Mouse (Mus musculus) gastrocnemius, postnatal 36 days (tissue): ENCODE results near the gene Stag3. TPM values are rescaled to one million over a fixed set of nuclear protein-coding genes. Genes with fewer than 3 reads are reported as not detected.

Experiments used
- DNase-seq, 2 experiments: peaks; one replicate each; pipeline ENCODE4 v3.0.0; 2022
- intact Hi-C: fragments of 180-260 bp; cut with DNase I; formaldehyde crosslinking; loops from one replicate; pipeline ENCODE4 v1.15.1; 2025
- total RNA-seq, 2 experiments: library from RNA; stranded (reverse); gene quantifications; 2 replicates each; pipeline ENCODE4 v1.2.3; 2021

Stag3 gene
- total RNA-seq, 2 experiments from 2014 or later, result not detected

DNA sequence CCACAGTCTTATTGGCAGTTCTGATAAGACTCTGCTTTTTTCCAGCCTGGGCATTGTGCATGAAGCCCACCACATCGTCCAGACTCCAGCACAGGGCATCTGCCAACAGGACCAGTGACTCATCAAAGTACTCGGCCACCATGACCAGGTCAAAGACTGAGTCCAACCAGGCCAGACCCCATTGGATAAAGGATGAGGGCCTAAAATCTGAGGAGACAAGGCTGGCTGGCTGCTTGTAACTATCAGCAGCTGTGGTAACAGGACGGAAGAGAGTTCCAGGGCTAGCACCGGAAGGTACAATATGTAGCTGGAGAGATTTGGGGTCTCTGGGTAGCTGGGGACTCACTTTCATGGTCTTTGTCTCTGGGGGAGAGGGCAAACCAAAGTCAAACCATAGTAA, 14.3 kb upstream of the Stag3 start:
- intact Hi-C loops, result no loop called here
- DNase-seq, result no peak

DNA sequence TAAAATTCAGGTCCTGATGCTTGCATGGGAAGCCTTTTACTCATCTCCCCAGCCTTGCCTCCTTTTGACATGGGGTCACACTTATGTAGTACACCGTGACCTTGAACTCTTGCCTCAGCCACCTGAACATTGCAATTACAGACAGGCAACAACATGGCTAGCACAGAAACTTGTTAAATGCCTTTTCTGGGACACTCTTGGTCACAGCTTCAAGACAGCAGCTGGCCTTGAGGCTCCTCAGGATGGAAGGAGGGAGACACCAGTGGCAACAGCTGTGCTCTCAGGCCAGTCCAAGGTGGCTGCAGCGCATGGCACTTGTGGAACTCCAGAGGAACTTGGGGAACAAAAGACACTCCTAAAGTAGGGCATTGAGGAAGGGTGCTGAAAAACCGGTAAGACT, 12.9 kb upstream of the Stag3 start:
- no peak for DNase-seq
- intact Hi-C loops, result no loop called here

DNA sequence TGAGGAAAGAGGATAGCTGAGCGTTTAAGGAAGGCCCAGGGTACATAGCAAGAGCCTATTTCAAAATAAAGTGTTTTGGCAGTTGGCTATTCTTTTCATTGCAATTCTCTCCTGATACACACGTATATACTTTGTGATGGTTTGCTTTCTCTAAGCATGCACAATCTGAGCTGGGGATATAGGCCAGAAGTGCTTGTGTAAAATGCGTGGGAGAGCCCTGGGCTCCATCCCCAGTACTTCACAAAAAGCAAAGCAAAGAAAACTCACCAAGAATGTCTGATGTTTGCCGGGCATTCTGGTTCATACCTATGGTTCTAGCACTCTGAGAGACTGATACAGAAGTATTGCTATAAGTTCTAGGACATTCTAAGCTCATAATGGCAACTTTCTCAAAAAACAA, 11.1 kb upstream of the Stag3 start:
- DNase-seq, result no peak
- intact Hi-C loops, result no loop called here

DNA sequence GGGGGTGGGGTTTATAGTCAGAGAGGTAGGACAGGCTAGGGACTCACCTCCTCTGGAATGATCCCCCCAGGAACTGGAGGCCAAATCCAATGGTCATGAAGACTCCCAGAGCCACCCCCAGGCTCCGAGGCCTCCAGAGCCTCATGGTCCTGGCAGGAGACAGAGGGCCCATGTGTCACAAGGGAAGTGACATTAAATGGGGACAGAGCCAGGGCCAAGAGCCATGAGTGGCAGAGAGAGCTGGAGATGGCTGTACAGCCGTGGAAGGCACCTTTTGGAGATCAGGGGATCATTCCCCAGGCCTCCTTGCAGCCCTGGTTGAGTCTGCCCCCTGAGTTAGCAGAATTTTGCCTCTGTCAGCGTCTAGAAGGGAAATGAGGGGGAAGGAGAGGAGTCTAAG, 8.8 kb upstream of the Stag3 start:
- DNase-seq, result no peak
- intact Hi-C loops, result no loop called here

DNA sequence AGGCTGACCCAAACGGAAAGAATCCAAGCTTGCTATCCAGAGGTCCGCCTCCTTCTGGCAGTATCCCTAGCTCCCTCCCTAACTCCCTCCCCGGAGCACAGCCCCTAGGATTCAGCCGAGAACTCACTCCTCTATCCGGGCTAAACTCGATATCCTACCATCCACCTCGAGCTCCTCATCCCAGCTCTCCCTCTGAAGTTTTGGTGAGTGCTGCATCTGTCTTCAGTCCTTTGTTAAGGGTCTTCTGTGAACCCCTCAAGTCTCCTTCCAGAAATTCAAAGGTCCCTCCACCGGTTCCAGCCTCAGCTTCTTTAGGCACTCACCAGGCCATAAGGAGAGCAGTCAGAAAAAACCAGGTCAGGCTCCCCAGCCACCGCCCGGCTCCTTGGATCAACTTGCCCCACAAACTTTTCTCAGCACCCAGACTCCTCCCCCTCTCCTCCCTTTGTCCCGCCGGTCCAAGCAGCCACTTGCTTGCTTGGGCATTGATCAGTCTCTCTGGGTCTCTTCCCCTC, 7.6 kb upstream of the Stag3 start, which contains the start of gene Gal3st4:
Gene Gal3st4, minus strand, starts transcription at position 432 of the 515 bp plus-strand sequence.
- no peak for DNase-seq
- intact Hi-C loops, result no loop called here

DNA sequence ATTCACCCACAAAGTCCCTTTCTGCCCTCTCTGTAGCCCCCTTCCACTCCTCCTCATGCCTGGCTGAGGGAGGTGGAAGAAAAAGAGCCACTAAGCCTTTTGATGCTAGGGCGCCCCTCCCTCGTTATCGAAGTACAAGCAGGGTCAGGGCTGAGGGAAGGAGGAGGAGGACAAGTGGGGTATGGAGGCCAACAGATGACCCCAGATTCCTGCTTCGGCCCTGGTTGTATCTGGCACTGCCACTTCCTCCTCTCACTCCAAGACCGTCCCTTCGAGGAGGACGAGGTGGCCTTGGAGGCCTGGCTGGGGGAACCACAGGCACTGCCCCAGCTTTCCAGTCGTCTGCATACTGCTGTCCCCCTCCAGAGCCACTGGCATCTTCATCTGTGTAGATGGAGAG, 5.9 kb upstream of the Stag3 start:
- DNase-seq, result no peak
- intact Hi-C loops, result no loop called here

DNA sequence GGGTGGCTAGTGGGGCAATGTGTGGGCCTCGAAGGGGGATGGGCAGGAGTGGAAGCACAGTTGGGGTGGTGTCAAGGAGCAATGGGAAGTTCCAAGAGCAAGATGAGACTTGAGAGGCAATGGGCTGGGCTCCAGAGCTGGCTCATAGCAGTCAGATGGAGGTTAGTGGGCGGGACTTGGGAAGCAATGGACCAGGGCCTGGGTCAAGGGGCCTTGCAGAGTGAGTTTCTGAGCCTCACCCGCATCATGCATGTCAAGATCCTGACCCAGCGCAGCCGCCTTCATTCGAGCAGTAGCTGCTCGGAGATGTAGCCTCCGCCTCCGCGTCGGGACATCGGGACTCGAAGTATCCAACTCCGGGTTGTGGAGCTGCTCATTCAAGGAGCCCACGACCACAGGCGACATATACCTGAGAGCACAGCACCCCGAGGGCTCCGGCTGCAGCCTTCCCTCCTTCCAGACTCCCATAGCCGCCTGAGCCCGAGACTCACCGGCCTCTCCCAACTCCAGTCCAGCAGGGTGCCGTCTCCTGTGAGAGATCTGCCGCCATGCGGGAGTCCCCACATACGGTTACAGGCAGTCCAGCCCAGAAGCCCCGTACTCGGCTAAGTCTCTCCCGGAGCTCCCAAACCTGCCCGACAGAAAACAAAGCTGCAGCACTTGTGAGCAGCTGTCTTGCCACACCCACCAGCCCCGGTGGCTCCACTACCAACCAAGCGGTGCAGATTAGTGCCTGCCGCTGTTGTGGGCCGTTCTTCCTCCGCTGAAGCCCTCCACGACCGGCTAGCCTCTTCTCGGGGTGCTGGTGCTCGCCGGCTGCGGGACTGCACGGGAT, 4.6 kb upstream of the Stag3 start:
- no peak for DNase-seq
- intact Hi-C loops, result no loop called here

DNA sequence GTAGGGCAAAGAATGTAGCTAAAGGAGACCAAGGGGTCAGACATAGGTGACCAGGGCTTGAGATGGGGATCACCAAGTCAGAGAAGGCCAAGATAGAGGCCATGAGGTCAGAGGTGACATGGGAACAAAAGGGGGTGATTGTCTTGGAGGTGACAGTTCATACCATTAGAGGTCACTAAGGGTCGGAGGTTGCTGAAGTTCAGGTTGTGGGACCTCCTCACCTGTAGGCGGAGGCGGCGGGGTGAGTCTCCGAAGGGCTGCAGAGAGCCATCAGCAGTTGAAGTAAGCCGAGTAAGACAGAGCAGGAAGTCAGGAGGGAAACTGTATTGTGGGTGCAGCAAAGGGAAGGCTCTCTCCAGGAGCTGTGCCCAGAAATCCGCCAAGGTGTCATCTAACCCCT, 2.0 kb upstream of the Stag3 start:
- DNase-seq, result no peak
- intact Hi-C loops, result no loop called here

DNA sequence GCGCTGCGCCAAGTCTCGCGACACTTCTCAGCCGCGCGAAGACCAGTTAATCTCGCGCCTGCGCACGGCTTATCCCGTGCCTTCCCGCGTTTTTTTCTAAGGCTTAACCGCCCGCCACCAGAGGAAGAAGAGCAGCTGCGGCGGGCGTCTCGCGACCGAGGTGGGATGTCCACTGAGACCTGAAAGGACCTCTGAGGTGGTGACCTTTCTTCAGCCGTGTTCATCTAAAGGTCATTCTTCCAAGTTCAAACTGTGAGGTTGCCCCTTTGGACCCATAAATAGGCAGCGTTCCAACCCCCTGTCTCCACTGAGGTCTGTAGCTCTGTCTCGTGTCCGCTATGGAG, 357 bp downstream of the Stag3 start:
- intact Hi-C loops, result no loop called here
- DNase-seq, result no peak

DNA sequence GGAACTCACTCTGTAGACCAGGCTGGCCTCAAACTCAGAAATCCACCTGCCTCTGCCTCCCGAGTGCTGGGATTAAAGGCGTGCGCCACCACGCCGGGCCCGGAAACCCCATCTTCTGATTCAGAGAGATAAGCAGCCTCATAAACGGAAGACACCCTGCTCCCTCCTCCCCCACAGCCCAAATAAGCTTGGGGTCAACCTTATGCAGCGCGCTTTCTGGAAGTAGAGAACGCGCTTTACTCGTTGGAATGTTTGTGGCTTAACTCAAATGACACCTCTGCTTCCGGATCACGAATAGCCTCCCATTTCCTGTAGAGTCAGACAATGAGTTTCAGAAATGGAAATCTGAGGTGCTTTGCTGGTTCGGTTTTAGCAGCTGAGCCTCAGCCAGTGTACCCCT, 789 bp downstream of the Stag3 start:
- no peak for DNase-seq
- intact Hi-C loops, result no loop called here

DNA sequence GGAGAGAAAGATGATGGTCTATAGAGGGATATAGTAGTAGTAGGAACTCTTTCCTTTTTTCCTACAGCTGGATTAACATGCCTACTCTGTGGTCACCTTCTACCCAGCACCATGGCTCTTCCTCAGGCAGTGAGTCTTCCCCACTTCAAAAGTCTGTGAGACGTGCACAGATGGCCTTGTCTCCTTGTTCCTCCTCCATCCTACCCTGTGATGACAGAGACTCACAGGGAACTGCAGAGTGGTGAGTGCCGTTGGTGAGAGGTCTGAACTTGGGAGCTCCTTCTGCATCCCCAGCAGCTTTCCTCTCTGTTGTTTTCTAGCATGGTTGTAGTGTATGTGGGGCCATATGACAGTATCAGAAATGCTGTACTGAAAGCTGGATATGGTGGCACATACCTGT, 1.8 kb downstream of the Stag3 start:
- intact Hi-C loops, result no loop called here
- DNase-seq, result no peak

DNA sequence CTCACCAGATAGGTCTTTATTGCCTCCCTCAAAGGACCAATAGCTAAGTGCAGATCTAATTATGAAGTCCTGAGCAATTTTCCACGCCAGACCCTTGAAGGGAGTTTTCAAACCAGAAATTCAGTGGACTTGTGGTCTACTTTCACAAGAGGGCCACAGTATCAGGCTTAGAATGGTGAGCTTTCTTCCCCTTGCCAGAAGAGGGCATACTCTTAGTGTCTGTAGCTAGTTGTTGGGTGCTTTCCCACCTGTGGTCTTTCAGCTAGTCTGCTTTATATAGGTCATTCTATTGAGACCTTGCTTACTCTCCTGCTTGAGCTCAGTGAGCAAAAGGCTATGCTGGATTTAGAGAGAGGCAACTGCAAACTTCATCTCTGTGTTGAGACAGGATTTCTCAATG, 3.5 kb downstream of the Stag3 start:
- intact Hi-C loops, result no loop called here
- DNase-seq, result no peak

DNA sequence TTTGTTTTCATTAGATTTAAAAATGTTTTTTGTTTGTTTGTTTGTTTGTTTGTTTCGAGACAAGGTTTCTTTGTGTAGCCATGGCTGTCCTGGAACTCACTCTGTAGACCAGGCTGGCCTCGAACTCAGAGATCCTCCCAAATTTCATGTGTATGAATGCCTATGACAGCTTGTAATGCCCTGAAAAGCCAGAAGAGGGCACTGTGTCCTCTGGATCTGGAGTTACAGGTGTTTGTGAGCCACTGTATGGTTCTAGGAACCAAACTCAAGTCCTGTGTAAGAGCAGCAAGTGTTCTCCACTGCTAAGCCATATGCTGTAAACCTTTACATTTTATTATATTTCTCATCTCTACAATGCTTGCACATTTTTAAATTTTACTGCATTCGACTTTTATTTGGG, 7.8 kb downstream of the Stag3 start:
- intact Hi-C loops, result no loop called here
- DNase-seq, result no peak

DNA sequence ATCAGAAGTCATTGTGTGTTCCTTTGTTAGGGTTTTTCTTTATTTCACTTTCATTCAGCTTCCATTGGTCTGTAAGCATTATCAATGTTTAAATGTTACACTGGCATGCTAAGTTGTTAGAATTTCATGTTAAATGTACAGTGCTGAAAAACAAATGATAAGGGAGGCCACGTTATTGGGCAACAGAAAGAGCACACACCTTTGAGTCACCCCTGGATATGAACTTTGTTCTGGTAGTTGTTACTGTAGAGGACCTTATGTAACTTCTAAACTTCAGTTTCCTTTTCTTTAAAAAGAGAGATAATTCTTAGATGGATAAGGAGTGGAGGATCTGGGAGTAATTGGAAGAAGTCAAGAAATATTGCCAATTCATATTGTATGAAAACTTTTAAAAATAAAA, 11.6 kb downstream of the Stag3 start:
- intact Hi-C loops, result no loop called here
- no peak for DNase-seq

DNA sequence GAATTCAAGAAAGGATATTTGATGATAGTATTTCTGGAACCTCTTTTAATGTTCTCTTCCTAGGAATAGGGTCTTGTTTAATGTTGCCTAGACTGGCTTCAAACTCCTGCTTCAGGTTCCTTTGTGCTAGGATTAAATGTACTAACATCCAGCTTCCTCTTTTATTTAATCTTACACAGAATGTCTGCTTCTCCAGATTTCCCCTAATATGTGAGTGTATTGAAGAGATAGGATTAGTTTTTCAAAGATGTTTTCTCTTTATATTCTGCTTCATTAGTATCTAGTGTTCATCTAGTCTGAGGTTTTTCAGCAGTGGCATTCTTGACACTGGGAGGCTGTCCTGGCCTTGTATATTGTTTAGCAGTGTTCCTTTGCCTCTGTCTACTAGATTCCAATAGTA, 14.1 kb downstream of the Stag3 start:
- DNase-seq, result no peak
- intact Hi-C loops, result no loop called here

DNA sequence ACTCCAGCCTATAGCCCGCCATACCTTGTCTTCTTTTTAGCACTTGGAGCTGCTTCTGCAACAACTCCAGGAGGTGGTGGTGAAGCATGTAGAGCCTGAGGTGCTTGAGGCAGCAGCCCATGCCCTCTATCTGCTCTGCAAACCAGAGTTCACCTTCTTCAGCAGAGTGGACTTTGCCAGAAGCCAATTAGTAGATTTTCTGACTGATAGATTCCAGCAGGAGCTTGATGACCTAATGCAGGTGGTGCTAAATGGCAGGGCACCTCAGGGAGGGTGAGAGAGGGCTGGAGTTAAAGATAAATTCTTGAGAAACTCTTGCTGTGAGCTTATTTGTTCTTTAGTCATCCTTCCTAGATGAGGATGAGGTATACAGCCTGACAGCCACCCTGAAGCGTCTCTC, 19.6 kb downstream of the Stag3 start:
- DNase-seq, result no peak
- intact Hi-C loops, result no loop called here

DNA sequence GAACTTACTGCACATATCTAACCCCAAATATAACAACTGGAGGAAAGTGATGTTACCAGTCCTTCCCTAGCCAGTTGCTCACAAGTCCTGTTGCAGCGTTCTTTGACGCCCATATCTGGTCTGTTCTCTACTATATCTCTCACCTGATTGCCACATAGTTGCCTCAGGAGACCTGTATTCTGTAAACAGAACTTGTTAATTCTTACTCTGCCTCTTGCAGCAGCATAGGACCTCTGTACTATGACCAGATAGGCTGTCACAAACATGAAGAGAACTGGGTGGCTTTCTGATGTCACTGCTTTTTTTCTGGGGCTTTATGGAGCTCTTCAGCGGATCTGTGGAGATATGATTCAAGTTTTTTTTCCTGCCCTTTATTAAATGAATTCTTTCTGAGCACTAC, 32.8 kb downstream of the Stag3 start:
- DNase-seq, result no peak
- intact Hi-C loops, result no loop called here

DNA sequence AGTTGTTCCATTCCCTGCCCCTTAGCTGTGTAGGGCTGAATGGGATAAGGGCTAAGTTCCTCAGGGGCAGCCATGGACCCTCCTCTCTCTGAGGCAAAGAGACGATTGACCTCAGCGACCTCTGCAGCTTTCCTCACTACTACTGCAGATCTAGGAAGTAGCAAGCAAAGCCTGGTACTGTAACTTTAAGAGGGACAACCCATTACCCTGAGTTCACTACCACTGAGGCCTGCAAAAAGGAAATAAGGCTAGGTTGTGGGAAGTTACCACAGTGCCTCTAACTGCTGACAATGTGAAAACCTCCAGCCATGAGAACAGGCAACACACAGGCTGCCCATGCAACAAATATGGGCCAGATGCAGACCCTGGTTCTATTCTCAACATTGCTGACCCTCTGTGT, 61.6 kb downstream of the Stag3 start, which contains the start of gene Pvrig:
Gene Pvrig, plus strand, starts transcription at position 301 of the 400 bp plus-strand sequence.
- intact Hi-C loops, result no loop called here
- DNase-seq, result no peak

DNA sequence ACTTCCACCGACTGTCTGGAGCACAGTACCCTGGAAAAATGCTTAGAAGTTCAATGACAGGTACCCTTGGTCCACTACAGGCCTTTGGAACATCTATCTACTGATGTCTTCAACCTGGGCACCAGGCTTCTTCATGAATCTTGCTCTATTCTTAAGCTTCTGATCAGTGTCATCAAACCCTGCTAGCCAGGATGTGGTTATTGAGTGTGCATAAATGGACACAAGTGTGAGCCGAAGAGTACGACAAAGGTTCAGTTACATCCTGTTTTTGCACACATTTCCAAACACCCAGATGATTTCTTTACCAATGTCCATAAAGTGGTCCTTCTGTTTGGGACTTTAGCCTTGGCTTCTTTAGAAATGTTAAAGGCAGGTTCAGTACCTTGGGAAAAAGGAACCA, 63.2 kb downstream of the Stag3 start:
- DNase-seq, result no peak
- intact Hi-C loops, result no loop called here
